ENCODE assay signal across 14 mouse cellular contexts in the genomic region with DNA sequence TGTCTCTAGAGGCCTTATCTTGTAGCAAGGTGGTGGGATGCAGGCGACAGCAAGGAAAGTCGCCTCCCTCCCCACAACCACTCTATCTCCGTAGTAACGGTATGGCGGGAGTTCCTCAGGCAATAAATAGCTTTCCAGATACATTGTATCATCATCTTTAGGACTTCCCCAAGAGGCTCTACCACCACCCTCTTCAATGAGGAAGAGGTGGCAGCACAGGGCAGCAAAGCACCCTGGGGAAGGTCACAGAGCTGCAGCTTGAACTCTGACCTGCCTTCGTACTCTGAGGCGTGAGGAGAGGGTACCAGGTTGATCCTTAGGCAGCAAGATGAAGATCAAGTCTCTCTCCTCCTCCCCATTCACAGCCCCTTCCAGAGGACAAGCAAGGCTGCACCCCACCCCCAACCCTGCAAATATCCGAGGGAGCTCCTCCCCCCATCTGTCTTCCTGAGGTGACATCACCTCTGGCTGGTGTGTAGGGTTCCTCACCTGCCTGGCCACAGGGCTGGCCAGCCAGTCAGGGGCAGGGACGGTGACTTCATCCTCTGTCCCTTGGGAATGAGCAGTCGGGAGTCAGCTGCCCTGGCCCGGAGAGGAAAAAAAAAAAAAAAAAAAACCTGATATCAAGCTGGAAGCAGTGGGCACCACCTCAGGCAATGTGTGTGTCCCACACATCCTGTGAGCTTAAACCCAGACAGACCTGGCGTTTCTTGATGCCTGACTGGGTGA. TPM values are rescaled to one million over a fixed set of nuclear protein-coding genes. Genes with fewer than 3 reads are reported as not detected.
DNase-seq lines count a peak whose midpoint lies in the region; ATAC-seq and TF ChIP-seq lines count a peak whose summit lies in the region.
"Had no signal": no experiment of that assay in that cellular context is flagged by ENCODE, and none has a peak within 500 bp of the region (broad histone marks: within the 10 kb centered on the region; RNA-seq: fewer than 3 reads in every experiment).

No protein-coding gene starts in this region.

- no peaks in the 10 kb centered on the region for H3K36me3 ChIP-seq in lung, postnatal 0 days (ENCODE audit: insufficient read depth, low read length)
- no peaks in the 10 kb centered on the region for H3K36me3 ChIP-seq in intestine, embryonic 15.5 days
- H3K36me3 ChIP-seq in stomach, embryonic 15.5 days = no peaks in the 10 kb centered on the region

- H3K9ac ChIP-seq in lung, postnatal 0 days (replicated peaks; ENCODE audit: low read depth) = no peak overlapping the region
- H3K9ac ChIP-seq in intestine, embryonic 15.5 days = no peak overlapping the region
- no peak overlapping the region for H3K9ac ChIP-seq in stomach, embryonic 15.5 days

- WGBS in lung, postnatal 0 days = 37% methylated on average over 12 of the region's 12 CpGs
- 28% methylated on average over 12 of the region's 12 CpGs for WGBS in intestine, embryonic 15.5 days
- 31% methylated on average over 12 of the region's 12 CpGs for WGBS in stomach, embryonic 15.5 days

- peaks cover 8% of the 10 kb centered on the region; the same call in 1 of the 2 replicates for H3K4me1 ChIP-seq in lung, postnatal 0 days (ENCODE audit: insufficient read depth, low read depth, low read length)
- peaks cover 55% of the 10 kb centered on the region for H3K4me1 ChIP-seq in intestine, embryonic 15.5 days (replicated peaks)
- peaks cover 36% of the 10 kb centered on the region for H3K4me1 ChIP-seq in stomach, embryonic 15.5 days

- H3K4me2 ChIP-seq in lung, postnatal 0 days (replicated peaks; ENCODE audit: low read depth, low read length) = no peak overlapping the region
- H3K4me2 ChIP-seq in intestine, embryonic 15.5 days (replicated peaks) = no peak overlapping the region
- H3K4me2 ChIP-seq in stomach, embryonic 15.5 days = no peak overlapping the region

- peak; percentile 28 for DNase-seq in gastrocnemius, postnatal 14 days
- DNase-seq in gastrocnemius, postnatal 4 days (ENCODE audit: low spot score in 2 of 2) = no peak
- DNase-seq in lung, postnatal 0 days (ENCODE audit: low spot score) = peak; percentile 60
- DNase-seq in lung, postnatal 10 days = no peak
- DNase-seq in yolk sac, embryonic 10.5 days (ENCODE audit: low spot score) = no peak
- no peak for DNase-seq in adrenal gland, postnatal 14 days
- DNase-seq: kidney, adult 2 months; left cerebral cortex, postnatal 4 days had no signal

- TF ChIP-seq EP300 in lung, postnatal 0 days (IDR thresholded peaks at IDR 0.05) = no peak

- H3K9me3 ChIP-seq in lung, postnatal 0 days (ENCODE audit: low read length) = no peaks in the 10 kb centered on the region
- no peaks in the 10 kb centered on the region for H3K9me3 ChIP-seq in intestine, embryonic 15.5 days
- H3K9me3 ChIP-seq in stomach, embryonic 15.5 days = no peaks in the 10 kb centered on the region

- H3K27ac ChIP-seq in lung, postnatal 0 days (ENCODE audit: low read length) = peak overlapping the region; percentile 81
- peak overlapping the region; percentile 40 for H3K27ac ChIP-seq in intestine, embryonic 15.5 days
- peak overlapping the region; percentile 83 for H3K27ac ChIP-seq in stomach, embryonic 15.5 days

- peak; percentile 65 for ATAC-seq in lung, postnatal 0 days
- peak; percentile 30; the same call in 1 of the 2 replicates for ATAC-seq in intestine, embryonic 15.5 days
- ATAC-seq in stomach, embryonic 15.5 days (ENCODE audit: insufficient read depth, low FRiP score, low read depth) = peak; percentile 25; the same call in 1 of the 2 replicates

- H3K4me3 ChIP-seq in lung, postnatal 0 days (ENCODE audit: low read depth, low read length) = no peak overlapping the region
- no peak overlapping the region for H3K4me3 ChIP-seq in intestine, embryonic 15.5 days (replicated peaks)
- H3K4me3 ChIP-seq in stomach, embryonic 15.5 days (replicated peaks) = no peak overlapping the region

- TF ChIP-seq CTCF in lung, postnatal 0 days (IDR thresholded peaks at IDR 0.05) = no peak

- intact Hi-C loops in gastrocnemius, postnatal 14 days (cut with DNase I; ENCODE audit: low total_unique reads) = no loop called here

- no peaks in the 10 kb centered on the region for H3K27me3 ChIP-seq in lung, postnatal 0 days (replicated peaks; ENCODE audit: insufficient read depth, low read length)
- no peaks in the 10 kb centered on the region for H3K27me3 ChIP-seq in intestine, embryonic 15.5 days (replicated peaks)
- H3K27me3 ChIP-seq in stomach, embryonic 15.5 days (replicated peaks) = no peaks in the 10 kb centered on the region

RNA-seq across cellular contexts. Expression of a gene that starts 41.1 kb away (rescaled TPM):
- total RNA-seq in gastrocnemius, postnatal 14 days (2021) = 1 to 10 TPM in 1 of 2 experiments, under 1 TPM in 1; 0.94 to 2.0 TPM
- 1 to 10 TPM; 1.8 to 2.0 TPM for total RNA-seq in gastrocnemius, postnatal 4 days (2021)
- 0.57 and 1.5 TPM in 2 replicates for polyA plus RNA-seq in lung, postnatal 0 days (2015; fragmentation: Nextera tagmentation; extraction: Ambion mirVana)
- polyA plus RNA-seq in intestine, embryonic 15.5 days (2015; fragmentation: Nextera tagmentation; extraction: Ambion mirVana) = 0.36 and 1.1 TPM in 2 replicates
- polyA plus RNA-seq in stomach, embryonic 15.5 days (2015; fragmentation: Nextera tagmentation; extraction: Ambion mirVana) = 1.1 and 1.2 TPM in 2 replicates
- total RNA-seq in adrenal gland, postnatal 14 days (2021) = 1.4 and 2.2 TPM in 2 replicates
- polyA plus RNA-seq: C2C12 had no signal

RNA-seq across cellular contexts. Expression of a gene that starts 52.6 kb away (rescaled TPM):
- total RNA-seq in gastrocnemius, postnatal 14 days (2021) = not detected
- total RNA-seq in gastrocnemius, postnatal 4 days (2021) = not detected
- polyA plus RNA-seq in lung, postnatal 0 days (2015; fragmentation: Nextera tagmentation; extraction: Ambion mirVana) = not detected in 2 replicates
- not detected in 2 replicates for polyA plus RNA-seq in intestine, embryonic 15.5 days (2015; fragmentation: Nextera tagmentation; extraction: Ambion mirVana)
- not detected in 2 replicates for polyA plus RNA-seq in stomach, embryonic 15.5 days (2015; fragmentation: Nextera tagmentation; extraction: Ambion mirVana)
- not detected in 2 replicates for total RNA-seq in adrenal gland, postnatal 14 days (2021)
- total RNA-seq: left cerebral cortex, postnatal 4 days; midbrain, postnatal 0 days had no signal
- polyA plus RNA-seq: C2C12; frontal cortex, adult 2 months; kidney, adult 2 months; midbrain, postnatal 0 days; testis, adult 2 months had no signal

Comparison
In these comparisons a context has a peak if more than half of its experiments do, and no peak if none do; other contexts are left out.
1. DNase-seq: peak in gastrocnemius, postnatal 14 days (single experiment) and lung, postnatal 0 days (single experiment); none in gastrocnemius, postnatal 4 days (0 of 2), lung, postnatal 10 days (single experiment), yolk sac, embryonic 10.5 days (single experiment) and adrenal gland, postnatal 14 days (single experiment).
2. Peak in every context shown above with its lines, with median percentiles within 50 percentile points of each other: ATAC-seq and H3K27ac ChIP-seq.